Mouse (Mus musculus) left cerebral cortex, postnatal 4 days (tissue): ENCODE data around the gene Ssx9. TPM values are rescaled to one million over a fixed set of nuclear protein-coding genes. Genes with fewer than 3 reads are reported as not detected.
"Not testable (repeated sequence)": the region's sequence is repeated elsewhere in the genome, so short reads cannot be mapped to it uniquely, and the experiment has no call there.

Experiments used
- DNase-seq: peaks from one replicate; pipeline ENCODE4 v3.0.0-alpha.2; 2022
- intact Hi-C: fragments of 180-260 bp; cut with DNase I; formaldehyde crosslinking; loops from one replicate; pipeline ENCODE4 v1.15.1; 2025
- total RNA-seq, 2 experiments: library from RNA; stranded (reverse); gene quantifications; 2 replicates each; pipeline ENCODE4 v1.2.3; 2021

Gene Ssx9
- total RNA-seq = not detected

DNA sequence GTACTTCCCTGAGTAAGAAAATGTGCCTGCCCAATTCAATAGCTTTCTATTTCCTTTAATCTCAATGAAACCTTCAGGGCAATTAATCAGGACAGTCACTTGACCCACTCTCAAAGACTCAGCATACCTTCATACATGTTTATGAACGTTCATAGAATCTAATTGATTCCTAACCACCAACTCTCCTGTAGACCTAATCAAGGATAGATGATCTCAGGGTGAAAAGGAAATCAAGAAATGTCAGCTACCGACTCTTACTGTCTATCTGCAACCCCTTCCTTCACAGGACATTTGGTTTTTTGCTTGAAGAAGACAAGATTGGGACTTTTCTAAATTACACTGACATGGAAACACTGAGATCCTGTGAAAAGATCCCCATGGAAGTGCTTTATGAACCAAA lies at the start of gene Ssx9:
Gene Ssx9 (plus strand): TSS at position 301 of the 400 bp plus-strand sequence.
- DNase-seq, intact Hi-C loops: not testable (repeated sequence)

- intact Hi-C loops = loop anchor here (10.0 kb wide), 1 partner anchor 118 kb away; no protein-coding TSS in a partner anchor
- peak; percentile 13 for DNase-seq
Observed at GRCm38 (mm10) chrX:8732907-8733306, 15.3 kb upstream of the Ssx9 start.

GRCm38 (mm10) chrX:8803391-8803790 lies 55.2 kb downstream of the Ssx9 start, which contains the start of gene Ssxb5:
Ssxb5 (plus strand) TSS chrX:8803691.
- intact Hi-C loops = not testable (repeated sequence)

More at GRCm38 (mm10) chrX:8803391-8803790, 55.2 kb downstream of the Ssx9 start, which contains the start of gene Ssxb5:
- DNase-seq = not testable (repeated sequence)

Other genes starting within 250 kb of the Ssx9 start
- gene Gm14459, start 223.5 kb upstream of the Ssx9 start, total RNA-seq = not detected
- gene Ssxb6, start 200.2 kb upstream of the Ssx9 start, total RNA-seq = not detected
- not detected for gene Ssxb3, start 156.6 kb upstream of the Ssx9 start, total RNA-seq
- not detected for gene Ssxb8, start 57.6 kb upstream of the Ssx9 start, total RNA-seq
- gene Ssxb5, start 55.3 kb downstream of the Ssx9 start, total RNA-seq = not detected
- not detected for gene Gm6592, start 95.6 kb downstream of the Ssx9 start, total RNA-seq
- not detected for gene Gm5751, start 125.8 kb downstream of the Ssx9 start, total RNA-seq
- gene B630019K06Rik, start 143.9 kb downstream of the Ssx9 start, total RNA-seq = 10 to 100 TPM; 26.3 to 27.1 TPM
- not detected for gene Fthl17b, start 214.5 kb downstream of the Ssx9 start, total RNA-seq
- gene Fthl17c, start 228.1 kb downstream of the Ssx9 start, total RNA-seq = not detected
- gene Fthl17d, start 238.3 kb downstream of the Ssx9 start, total RNA-seq = not detected